Mouse (Mus musculus) T-cell, adult 2 months (primary cell): ENCODE measurements around the gene Rbfox3.

Experiments used
- DNase-seq: peaks from one replicate; pipeline ENCODE4 v3.0.0; 2022; ENCODE audit warnings: low spot score

Gene Rbfox3

GRCm38 (mm10) chr11:118881786-118882495, 29.5 kb downstream of the Rbfox3 start:
- DNase-seq: no peak

- no peak for DNase-seq
These were observed 31.8 kb downstream of the Rbfox3 start for GRCm38 (mm10) chr11:118879466-118880150.

- DNase-seq: no peak
These were observed 32.7 kb downstream of the Rbfox3 start for GRCm38 (mm10) chr11:118878605-118879245.

- DNase-seq: no peak
These were observed 36.0 kb downstream of the Rbfox3 start for GRCm38 (mm10) chr11:118875243-118875897.

- DNase-seq: no peak
These were observed 36.8 kb downstream of the Rbfox3 start for GRCm38 (mm10) chr11:118874487-118875095.

- DNase-seq: no peak
These were observed 37.4 kb downstream of the Rbfox3 start for GRCm38 (mm10) chr11:118874022-118874421.

- no peak for DNase-seq
These were observed 39.9 kb downstream of the Rbfox3 start for GRCm38 (mm10) chr11:118871527-118871926.

GRCm38 (mm10) chr11:118863360-118863759, 48.0 kb downstream of the Rbfox3 start:
- no peak for DNase-seq

GRCm38 (mm10) chr11:118861801-118862431, 49.5 kb downstream of the Rbfox3 start:
- DNase-seq: no peak

GRCm38 (mm10) chr11:118861246-118861645, 50.2 kb downstream of the Rbfox3 start:
- DNase-seq: no peak

GRCm38 (mm10) chr11:118860812-118861211, 50.6 kb downstream of the Rbfox3 start:
- no peak for DNase-seq

- no peak for DNase-seq
These were observed 51.6 kb downstream of the Rbfox3 start for GRCm38 (mm10) chr11:118859839-118860238.

GRCm38 (mm10) chr11:118858305-118858704, 53.1 kb downstream of the Rbfox3 start:
- no peak for DNase-seq

- no peak for DNase-seq
These were observed 60.0 kb downstream of the Rbfox3 start for GRCm38 (mm10) chr11:118851391-118851790.

- DNase-seq: no peak
These were observed 63.4 kb downstream of the Rbfox3 start for GRCm38 (mm10) chr11:118847986-118848385.

- DNase-seq: no peak
These were observed 70.4 kb downstream of the Rbfox3 start for GRCm38 (mm10) chr11:118840992-118841391.

- DNase-seq: no peak
These were observed 73.2 kb downstream of the Rbfox3 start for GRCm38 (mm10) chr11:118838167-118838566.

GRCm38 (mm10) chr11:118836889-118837288, 74.5 kb downstream of the Rbfox3 start:
- DNase-seq: no peak

GRCm38 (mm10) chr11:118832793-118833481, 78.5 kb downstream of the Rbfox3 start:
- DNase-seq: no peak

GRCm38 (mm10) chr11:118831730-118832129, 79.7 kb downstream of the Rbfox3 start:
- no peak for DNase-seq
